Mouse (Mus musculus): ENCODE measurements around the gene Hsd3b7.
A peak's percentile ranks its signal among the peaks of the same experiment; 100 is the strongest.

DNA sequence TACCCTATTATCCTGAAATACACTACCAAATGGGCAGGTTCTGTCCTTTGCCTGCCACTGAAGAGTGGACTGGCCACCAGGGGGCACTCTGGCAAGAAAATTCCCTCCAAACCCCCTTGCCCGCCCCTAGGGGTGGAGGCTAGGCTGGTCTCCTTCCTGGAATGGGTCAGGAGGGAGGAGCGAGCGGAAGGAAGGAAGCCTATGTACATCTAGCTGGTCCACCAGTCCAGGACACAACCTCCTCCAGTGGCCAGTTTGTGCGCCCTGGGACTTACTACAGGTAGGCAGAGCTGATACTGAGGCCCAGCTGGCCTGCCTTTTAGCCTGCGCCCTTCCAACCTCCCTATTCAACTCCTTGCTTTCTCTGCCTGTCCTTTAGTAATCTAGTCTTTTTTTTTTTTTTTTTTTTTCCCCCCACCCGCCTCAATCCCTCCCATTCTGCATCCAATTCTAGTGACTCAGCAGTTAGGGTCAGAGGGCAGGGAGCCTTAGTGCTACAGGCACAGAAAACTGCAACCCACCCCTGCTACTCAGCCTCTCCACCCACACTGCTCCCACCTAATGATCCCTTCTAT, at the start of gene Hsd3b7:
- TF ChIP-seq CTCF (IDR thresholded peaks at IDR 0.05; ENCODE audit: extremely low read depth, insufficient read depth, low read length) (peak; percentile 75), POLR2A (IDR thresholded peaks at IDR 0.05; ENCODE audit: extremely low read depth, insufficient read depth, low read length) (peak; percentile 67)

All from cortical plate, adult 2 months (tissue).